Mouse (Mus musculus) heart, postnatal 0 days (tissue): ENCODE data around the gene Fam187b. TPM values are rescaled to one million over a fixed set of nuclear protein-coding genes. Genes with fewer than 3 reads are reported as not detected.
A peak's percentile ranks its signal among the peaks of the same experiment; 100 is the strongest.
"Not testable (repeated sequence)": the region's sequence is repeated elsewhere in the genome, so short reads cannot be mapped to it uniquely, and the experiment has no call there.

Experiments used
- ATAC-seq: fragments of 200-750 bp; cut with Nextera tagmentation; 2 replicates; pipeline ENCODE4 v1.8.0; 2017; ENCODE audit warnings: low read depth, moderate number of reproducible peaks, moderate library complexity; ENCODE audit not compliant: insufficient read depth
- DNase-seq: peaks from one replicate; pipeline ENCODE4 v3.0.0-alpha.2; 2016; ENCODE audit warnings: low spot score
- H3K27ac ChIP-seq: fragments of 300-500 bp; sonication (generic); 2 replicates; pipeline ENCODE4 v1.5.1; 2014; ENCODE audit warnings: low read depth, mild to moderate bottlenecking
- H3K27me3 ChIP-seq: fragments of 300-500 bp; sonication (generic); 2 replicates; pipeline ENCODE4 v1.6.1; 2014; ENCODE audit warnings: low read length, mixed read lengths; ENCODE audit not compliant: control insufficient read depth, insufficient read depth
- H3K36me3 ChIP-seq: fragments of 300-500 bp; sonication (generic); replicated peaks from 2 replicates; pipeline ENCODE4 v1.6.1; 2014; ENCODE audit warnings: low read length, mixed read lengths; ENCODE audit not compliant: control insufficient read depth, insufficient read depth
- H3K4me1 ChIP-seq: fragments of 300-500 bp; sonication (generic); 2 replicates; pipeline ENCODE4 v1.6.1; 2014; ENCODE audit warnings: antibody characterized with exemption; ENCODE audit not compliant: control insufficient read depth, insufficient read depth
- H3K4me2 ChIP-seq: fragments of 300-500 bp; sonication (generic); 2 replicates; pipeline ENCODE4 v1.6.1; 2014; ENCODE audit warnings: low read depth, mild to moderate bottlenecking, low read length, moderate library complexity
- H3K4me3 ChIP-seq: fragments of 300-500 bp; sonication (generic); 2 replicates; pipeline ENCODE4 v1.5.1; 2014; ENCODE audit warnings: low read depth, low read length
- H3K9ac ChIP-seq: fragments of 300-500 bp; sonication (generic); replicated peaks from 2 replicates; pipeline ENCODE4 v1.6.1; 2014; ENCODE audit warnings: low read depth, low read length, mixed read lengths
- H3K9me3 ChIP-seq: fragments of 300-500 bp; sonication (generic); replicated peaks from 2 replicates; pipeline ENCODE4 v1.6.1; 2016; ENCODE audit warnings: low read length; ENCODE audit not compliant: control insufficient read depth
- CTCF ChIP-seq: IDR thresholded peaks from 2 replicates; pipeline ENCODE4 v1.5.1; 2016; ENCODE audit warnings: antibody characterized with exemption, control low read depth, low read depth
- EP300 ChIP-seq: IDR thresholded peaks from 2 replicates; pipeline ENCODE4 v1.6.1; 2016; ENCODE audit warnings: antibody characterized with exemption, low read depth
- WGBS: fragments of 180-500 bp; shearing (Covaris S2); extraction: QIAGEN DNeasy Blood & Tissue Kit; methylation state at CpG from one replicate; pipeline ENCODE4 v1.1.7; 2014; 5-methylcytosine and 5-hydroxymethylcytosine counted together
- polyA plus RNA-seq: library from polyadenylated mRNA; unstranded; fragments of >200 nt; fragmentation: Nextera tagmentation; extraction: Ambion mirVana; gene quantifications from 2 replicates; pipeline ENCODE4 v1.2.1, GENCODE M21; 2015
- total RNA-seq: library from RNA; depleted of rRNA; stranded (reverse); fragments of >200 nt; gene quantifications from 2 replicates; pipeline ENCODE4 v1.2.3, GENCODE M21; 2014; ENCODE audit warnings: low replicate concordance; rRNA removed

Fam187b gene
- total RNA-seq: 0.77 TPM in 1 of 2 replicates, not detected in the other
- 0.18 and 0.58 TPM in 2 replicates for polyA plus RNA-seq

DNA sequence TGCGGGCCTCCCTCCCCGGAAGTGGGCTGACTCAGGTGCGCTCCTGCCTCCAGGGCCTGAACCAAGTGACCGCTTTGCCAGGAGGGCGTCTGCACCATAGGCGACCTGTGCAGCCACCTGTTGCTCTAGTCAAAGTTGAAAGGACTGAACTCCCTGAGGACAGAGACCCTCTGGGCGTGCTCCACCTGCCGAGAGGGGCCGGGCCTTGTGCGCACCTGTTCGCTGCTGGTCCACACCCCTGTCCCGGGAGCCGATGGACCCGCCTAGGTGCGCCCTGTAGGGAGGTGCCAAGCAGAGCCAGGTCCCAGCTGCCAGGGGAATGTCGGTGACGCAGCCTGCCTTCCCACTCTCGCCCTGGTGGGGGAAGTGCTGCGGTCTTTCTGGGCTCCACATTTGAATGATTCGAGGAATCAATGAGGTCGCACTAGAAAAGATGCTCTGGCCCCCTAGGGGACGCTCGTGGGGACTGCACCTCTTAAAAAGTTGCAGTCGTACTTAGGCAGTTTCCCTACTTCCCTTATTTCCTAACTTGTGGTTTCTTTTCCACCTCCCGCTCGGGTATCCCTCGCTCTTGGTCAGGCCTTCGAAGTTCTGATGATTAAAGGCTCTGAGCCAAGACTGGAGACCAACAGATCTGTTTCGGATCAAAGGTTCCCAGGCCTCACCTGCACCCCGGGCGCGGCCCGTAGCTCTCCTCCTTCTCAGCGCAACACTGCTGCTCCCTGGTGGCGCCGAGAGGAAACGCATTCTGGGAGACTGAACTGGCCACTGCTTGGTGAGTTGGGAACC lies at the start of gene Fam187b:
TSS of gene Fam187b (plus strand) at position 290 of the 789 bp plus-strand sequence.
- DNase-seq: peak; percentile 79
- H3K27me3 ChIP-seq: peaks cover 15% of the 10 kb centered on the region
- TF ChIP-seq EP300: no peak
- peak; percentile 82 for TF ChIP-seq CTCF
- under 1% methylated on average over 37 of the region's 37 CpGs for WGBS
- no peak within 1 kb of the TSS for H3K27ac ChIP-seq
- ATAC-seq: peak; percentile 82
- H3K9ac ChIP-seq: no peak within 1 kb of the TSS
- peak within 1 kb of the TSS; percentile 54 for H3K4me2 ChIP-seq
- H3K4me3 ChIP-seq: peak within 1 kb of the TSS; percentile 46
- H3K36me3 ChIP-seq: no peaks in the 10 kb centered on the region
- no peaks in the 10 kb centered on the region; the same call in 1 of the 2 replicates for H3K4me1 ChIP-seq
- H3K9me3 ChIP-seq: no peaks in the 10 kb centered on the region

DNA sequence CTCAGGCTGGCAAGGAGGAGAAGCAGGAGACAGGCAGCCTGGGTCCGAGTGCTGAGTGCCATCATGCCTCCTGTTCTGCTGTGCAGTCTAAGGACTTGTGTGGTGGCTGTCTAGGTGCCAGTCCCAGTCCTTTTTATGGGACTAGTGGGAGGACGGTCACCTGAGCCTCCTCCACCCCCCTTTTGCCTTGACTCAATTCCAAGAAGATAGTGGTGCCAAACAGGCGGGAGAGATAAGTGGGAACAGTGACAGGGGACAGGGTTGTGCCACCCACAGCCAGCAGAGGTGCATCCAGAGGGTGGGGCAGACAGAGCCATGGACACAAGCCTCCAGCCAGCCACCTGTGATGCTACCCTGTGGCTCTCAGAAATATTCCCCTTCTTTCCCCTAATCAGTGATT lies 49.5 kb upstream of the Fam187b start:
- H3K4me1 ChIP-seq: no peaks in the 10 kb centered on the region
- 0 out of 2 replicates have a peak, but pooled peaks cover 3% of the 10 kb centered on the region for H3K27me3 ChIP-seq
- H3K9ac ChIP-seq: no peak overlapping the region
- no peaks in the 10 kb centered on the region for H3K36me3 ChIP-seq
- H3K4me3 ChIP-seq: no peak overlapping the region
- WGBS: 33% methylated on average over 3 of the region's 3 CpGs
- no peak for ATAC-seq
- TF ChIP-seq CTCF (no peak), EP300 (no peak)
- no peak overlapping the region for H3K27ac ChIP-seq
- no peak overlapping the region for H3K4me2 ChIP-seq
- DNase-seq: no peak
- H3K9me3 ChIP-seq: no peaks in the 10 kb centered on the region

DNA sequence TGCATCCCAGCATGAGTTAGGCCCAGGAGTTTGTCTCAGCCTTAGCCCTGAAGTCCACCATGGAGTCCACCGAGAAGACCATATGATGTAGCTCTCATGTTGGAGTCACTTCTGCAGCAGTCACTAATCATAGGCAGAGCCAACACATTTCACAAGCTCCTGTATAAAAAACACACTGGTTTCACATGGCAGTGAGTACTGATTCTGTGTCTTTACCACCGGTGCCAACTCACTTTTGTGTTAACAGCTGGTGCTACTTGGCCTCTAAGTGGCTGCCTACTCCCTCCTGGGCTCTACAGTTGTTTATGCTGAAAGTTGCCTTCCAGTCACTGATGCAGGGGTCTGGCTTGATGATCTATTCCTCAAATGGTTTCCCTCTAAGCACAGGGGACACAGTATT lies 49.0 kb upstream of the Fam187b start, which contains the start of gene Hamp2:
TSS of gene Hamp2 (minus strand) at position 101 of the 400 bp plus-strand sequence.
- not testable (repeated sequence) for DNase-seq, H3K4me1 ChIP-seq, H3K36me3 ChIP-seq, H3K4me2 ChIP-seq, H3K27me3 ChIP-seq, H3K9ac ChIP-seq, ATAC-seq, H3K9me3 ChIP-seq, H3K4me3 ChIP-seq, H3K27ac ChIP-seq
- WGBS: 77% methylated on average over 2 of the region's 2 CpGs

DNA sequence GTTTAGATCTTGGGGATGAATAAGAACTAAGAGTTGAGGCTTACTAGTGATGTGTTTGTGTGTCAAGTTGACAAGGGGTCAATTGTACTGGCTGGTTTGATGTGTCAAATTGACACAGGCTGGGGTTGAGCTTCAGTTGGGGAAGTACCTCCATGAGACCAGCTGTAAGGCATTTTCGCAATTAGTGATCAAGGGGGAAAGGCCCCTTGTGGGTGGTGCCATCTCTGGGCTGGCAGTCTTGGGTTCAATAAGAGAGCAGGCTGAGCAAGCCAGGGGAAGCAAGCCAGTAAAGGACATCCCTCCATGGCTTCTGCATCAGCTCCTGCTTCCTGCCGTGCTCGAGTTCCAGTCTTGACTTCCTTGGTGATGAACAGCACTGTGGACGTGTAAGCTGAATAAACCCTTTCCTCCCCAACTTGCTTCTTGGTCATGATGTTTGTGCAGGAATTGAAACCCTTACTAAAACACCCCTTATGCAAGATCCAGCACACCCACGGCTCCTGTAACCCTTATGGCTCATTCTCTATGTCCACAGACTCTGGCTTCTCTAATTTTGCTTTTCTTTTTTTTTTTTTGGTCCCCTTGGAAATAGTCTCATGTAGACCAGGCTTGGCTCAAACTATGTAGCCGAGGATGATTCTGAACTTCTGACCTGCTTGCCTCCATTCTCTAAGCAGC lies 38.0 kb upstream of the Fam187b start:
- DNase-seq, H3K36me3 ChIP-seq: not testable (repeated sequence)
- 58% methylated on average over 6 of the region's 6 CpGs for WGBS

DNA sequence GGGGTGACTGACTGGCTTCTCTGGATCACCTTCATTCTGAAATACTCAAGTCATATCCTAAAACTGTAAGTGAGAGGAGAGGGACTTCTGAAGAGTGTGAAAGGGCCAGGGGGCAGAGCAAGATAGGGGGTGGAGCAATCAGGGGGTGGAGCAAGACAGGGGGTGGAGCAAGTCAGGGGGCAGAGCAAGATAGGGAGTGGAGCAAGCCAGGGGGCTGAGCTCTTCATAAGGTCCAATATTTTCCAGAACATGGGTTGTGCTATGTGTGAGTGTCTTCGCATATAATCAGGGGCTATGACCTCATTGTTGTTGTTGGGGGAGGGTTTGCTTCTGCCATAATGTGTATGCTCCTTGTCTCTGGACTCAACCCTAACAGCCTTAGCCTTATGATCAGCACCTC lies 33.5 kb upstream of the Fam187b start:
- not testable (repeated sequence) for ATAC-seq, H3K9ac ChIP-seq, H3K9me3 ChIP-seq, H3K36me3 ChIP-seq, H3K4me2 ChIP-seq, H3K4me3 ChIP-seq, DNase-seq, H3K27ac ChIP-seq, H3K4me1 ChIP-seq, H3K27me3 ChIP-seq
- 65% methylated on average over 1 of the region's 1 CpGs for WGBS

More for the DNA sequence above, 38.0 kb upstream of the Fam187b start:
- H3K4me3 ChIP-seq, H3K9me3 ChIP-seq, H3K27me3 ChIP-seq, H3K4me2 ChIP-seq, H3K4me1 ChIP-seq, H3K27ac ChIP-seq, H3K9ac ChIP-seq, ATAC-seq: not testable (repeated sequence)

DNA sequence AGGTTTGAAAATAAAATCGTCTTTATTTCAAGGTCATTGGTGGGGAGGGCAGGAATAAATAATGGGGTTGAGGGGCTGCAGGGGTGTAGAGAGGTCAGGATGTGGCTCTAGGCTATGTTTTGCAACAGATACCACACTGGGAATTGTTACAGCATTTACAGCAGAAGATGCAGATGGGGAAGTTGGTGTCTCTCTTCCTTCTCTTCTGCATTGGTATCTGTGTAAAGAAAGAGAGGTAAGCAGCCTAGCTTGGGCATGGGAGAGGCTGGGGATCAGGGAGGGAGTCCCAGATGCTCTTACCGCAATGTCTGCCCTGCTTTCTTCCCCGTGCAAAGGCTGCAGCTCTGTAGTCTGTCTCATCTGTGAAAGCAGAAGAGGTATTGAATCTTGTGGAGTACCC lies 31.2 kb upstream of the Fam187b start:
- not testable (repeated sequence) for H3K9ac ChIP-seq, H3K9me3 ChIP-seq, H3K27me3 ChIP-seq, DNase-seq, ATAC-seq, H3K4me3 ChIP-seq, H3K27ac ChIP-seq, H3K4me1 ChIP-seq, H3K4me2 ChIP-seq
- H3K36me3 ChIP-seq: peaks cover 11% of the 10 kb centered on the region; the same call in 1 of the 2 replicates
- 19% methylated on average over 3 of the region's 3 CpGs for WGBS
